Mouse (Mus musculus) CH12.LX (cell line): ENCODE data around the gene Klhdc4. TPM values are rescaled to one million over a fixed set of nuclear protein-coding genes. Genes with fewer than 3 reads are reported as not detected.

Experiments
- DNase-seq: peaks from one replicate; pipeline ENCODE4 v3.0.0-alpha.2; 2013; ENCODE audit errors: extremely low read depth
- H3K27ac ChIP-seq: 2 replicates; pipeline ENCODE4 v1.5.1; 2012; ENCODE audit warnings: low read depth, mild to moderate bottlenecking, control low read depth, moderate library complexity; ENCODE audit not compliant: insufficient read depth
- H3K27me3 ChIP-seq: replicated peaks from 2 replicates; pipeline ENCODE3; 2012; ENCODE audit warnings: inconsistent platforms
- H3K36me3 ChIP-seq, 2 experiments: replicated peaks in 1 of 2; 2 replicates each; pipeline versions ENCODE3 to v1.6.1; 2012; ENCODE audit warnings: inconsistent platforms in 1 of 2, low read length in 1 of 2, mild to moderate bottlenecking in 1 of 2, mixed read lengths in 1 of 2, moderate library complexity in 1 of 2; ENCODE audit not compliant: control insufficient read depth in 1 of 2, insufficient read depth in 1 of 2
- H3K4me1 ChIP-seq, 2 experiments: 2 replicates each; pipeline ENCODE4 v1.6.1; 2012; ENCODE audit warnings: inconsistent platforms in 1 of 2, moderate library complexity in 1 of 2; ENCODE audit not compliant: insufficient read depth in 2 of 2, control insufficient read depth in 1 of 2
- H3K4me2 ChIP-seq: 2 replicates; pipeline ENCODE4 v1.6.1; 2012; ENCODE audit warnings: low read depth, mild to moderate bottlenecking, control low read depth; ENCODE audit not compliant: poor library complexity, insufficient read depth, severe bottlenecking
- H3K4me3 ChIP-seq, 3 experiments: fragments of 150-350 bp in 1 of 3; sonication (generic) in 1 of 3; replicated peaks in 1 of 3; 2 replicates each; pipeline versions ENCODE3 to v1.5.1; 2011 to 2012; ENCODE audit warnings: low read depth in 2 of 3, low read length in 2 of 3, mild to moderate bottlenecking in 2 of 3, moderate library complexity in 2 of 3, control low read depth in 1 of 3, improper control_type of control experiment in 1 of 3, inconsistent platforms in 1 of 3, mixed read lengths in 1 of 3; ENCODE audit not compliant: poor library complexity in 1 of 3
- H3K79me2 ChIP-seq: replicated peaks from 2 replicates; pipeline ENCODE4 v1.6.1; 2012; ENCODE audit warnings: mild to moderate bottlenecking, moderate library complexity; ENCODE audit not compliant: control insufficient read depth, poor library complexity, insufficient read depth, severe bottlenecking; ENCODE audit errors: extremely low read depth
- H3K9ac ChIP-seq: 2 replicates; pipeline ENCODE4 v1.6.1; 2012; ENCODE audit warnings: low read depth, mild to moderate bottlenecking, control low read depth, moderate library complexity; ENCODE audit not compliant: insufficient read depth
- H3K9me3 ChIP-seq: replicated peaks from 2 replicates; pipeline ENCODE3; 2012; ENCODE audit warnings: low read length, inconsistent platforms, mixed read lengths
- CHD2 ChIP-seq: IDR thresholded peaks from 2 replicates; pipeline ENCODE4 v1.6.1; 2011; ENCODE audit warnings: low read length, improper control_type of control experiment
- CTCF ChIP-seq, 2 experiments: IDR thresholded peaks in 1 of 2; conservative IDR thresholded peaks in 1 of 2; 2 replicates each; pipeline ENCODE4 v1.5.1; 2011 to 2012; ENCODE audit warnings: low read depth in 2 of 2, low read length in 2 of 2, improper control_type of control experiment in 1 of 2, inconsistent platforms in 1 of 2, mild to moderate bottlenecking in 1 of 2, moderate library complexity in 1 of 2
- EP300 ChIP-seq: IDR thresholded peaks from 2 replicates; pipeline ENCODE4 v1.6.1; 2011; ENCODE audit warnings: low read length, improper control_type of control experiment
- GABPA ChIP-seq: IDR thresholded peaks from 2 replicates; pipeline ENCODE4 v1.6.1; 2012; ENCODE audit warnings: low read depth, low read length, improper control_type of control experiment, inconsistent platforms; ENCODE audit not compliant: insufficient replicate concordance
- HCFC1 ChIP-seq: IDR thresholded peaks from 2 replicates; pipeline ENCODE4 v1.6.1; 2012; ENCODE audit warnings: low read depth, mild to moderate bottlenecking, inconsistent platforms, low read length, improper control_type of control experiment
- JUND ChIP-seq: conservative IDR thresholded peaks from 2 replicates; pipeline ENCODE4 v1.6.1; 2011; ENCODE audit warnings: low read depth, low read length, improper control_type of control experiment
- MAX ChIP-seq: IDR thresholded peaks from 2 replicates; pipeline ENCODE4 v1.6.1; 2011; ENCODE audit warnings: low read length, improper control_type of control experiment
- MAZ ChIP-seq: IDR thresholded peaks from 2 replicates; pipeline ENCODE4 v1.6.1; 2012; ENCODE audit warnings: low read depth, mild to moderate bottlenecking, inconsistent platforms, low read length, improper control_type of control experiment, moderate library complexity
- MEF2A ChIP-seq: IDR thresholded peaks from 2 replicates; pipeline ENCODE4 v1.6.1; 2014; ENCODE audit warnings: low read depth, mild to moderate bottlenecking, inconsistent platforms, low read length, improper control_type of control experiment, borderline replicate concordance
- MXI1 ChIP-seq: IDR thresholded peaks from 2 replicates; pipeline ENCODE4 v1.6.1; 2011; ENCODE audit warnings: mild to moderate bottlenecking, low read depth, low read length, improper control_type of control experiment
- MYC ChIP-seq: IDR thresholded peaks from 2 replicates; pipeline ENCODE4 v1.6.1; 2011; ENCODE audit warnings: low read depth, mild to moderate bottlenecking, improper control_type of control experiment, low read length
- PAX5 ChIP-seq: IDR thresholded peaks from 2 replicates; pipeline ENCODE4 v1.6.1; 2012; ENCODE audit warnings: low read length, inconsistent platforms, mixed read lengths
- POLR2AphosphoS2 ChIP-seq: IDR thresholded peaks from 2 replicates; pipeline ENCODE4 v1.6.1; 2011; ENCODE audit warnings: low read depth, low read length, improper control_type of control experiment
- RCOR1 ChIP-seq: conservative IDR thresholded peaks from 2 replicates; pipeline ENCODE4 v1.6.1; 2012; ENCODE audit warnings: low read depth, mild to moderate bottlenecking, inconsistent platforms, low read length, improper control_type of control experiment
- SMC3 ChIP-seq: IDR thresholded peaks from 2 replicates; pipeline ENCODE4 v1.6.1; 2011; ENCODE audit warnings: low read depth, low read length, improper control_type of control experiment
- TBP ChIP-seq: conservative IDR thresholded peaks from 2 replicates; pipeline ENCODE4 v1.6.1; 2011; ENCODE audit warnings: low read depth, low read length, improper control_type of control experiment
- UBTF ChIP-seq: IDR thresholded peaks from 2 replicates; pipeline ENCODE4 v1.6.1; 2012; ENCODE audit warnings: low read depth, mild to moderate bottlenecking, inconsistent platforms, low read length, improper control_type of control experiment, moderate library complexity
- USF2 ChIP-seq: conservative IDR thresholded peaks from 2 replicates; pipeline ENCODE4 v1.6.1; 2011; ENCODE audit warnings: low read depth, low read length, improper control_type of control experiment
- ZKSCAN1 ChIP-seq: IDR thresholded peaks from 2 replicates; pipeline ENCODE4 v1.6.1; 2012; ENCODE audit warnings: low read depth, inconsistent platforms, low read length, improper control_type of control experiment, borderline replicate concordance
- ZMIZ1 ChIP-seq: IDR thresholded peaks from 2 replicates; pipeline ENCODE4 v1.6.1; 2012; ENCODE audit warnings: low read depth, mild to moderate bottlenecking, inconsistent platforms, low read length, improper control_type of control experiment
- ZNF384 ChIP-seq: IDR thresholded peaks from 2 replicates; pipeline ENCODE4 v1.6.1; 2012; ENCODE audit warnings: low read depth, low read length, improper control_type of control experiment, inconsistent platforms
- dilution Hi-C: fragments of 300-500 bp; cut with MboI; formaldehyde crosslinking; loops from 2 replicates; pipeline ENCODE4 v1.14.3; 2020; ENCODE audit warnings: low sequenced_read_pairs; ENCODE audit not compliant: extremely low pct_unique_long_range_greater_than_20kb, extremely low pct_ligation_motif_present
- in situ Hi-C: fragments of 300-500 bp; cut with MboI; formaldehyde crosslinking; loops from 3 replicates; pipeline ENCODE4 v1.14.3; 2019; ENCODE audit warnings: low sequenced_read_pairs, low pct_ligation_motif_present, low pct_unique_long_range_greater_than_20kb, mixed read lengths
- polyA plus RNA-seq: library from polyadenylated mRNA; unstranded; fragments of >175 nt; gene quantifications from 2 replicates; pipeline ENCODE4 v1.2.1, GENCODE M21; 2012; ENCODE audit warnings: low read depth; ENCODE audit not compliant: insufficient read length
- total RNA-seq, 2 experiments: library from RNA; depleted of rRNA; stranded (reverse); fragments of 300-350 nt in 1 of 2; fragments of >200 nt in 1 of 2; gene quantifications; 2 replicates each; pipeline ENCODE4 v1.2.3; 2012 to 2014

Gene Klhdc4
- total and polyA plus RNA-seq, 3 experiments: 35.5 to 54.3 (median 51.5) TPM

GRCm38 (mm10) chr8:121751407-121751806 is 78.0 kb downstream of the Klhdc4 start (continued):
- TF ChIP-seq MXI1 (no peak), UBTF (no peak), EP300 (no peak), GABPA (no peak), USF2 (no peak), ZMIZ1 (no peak), JUND (peak; percentile 43; the same call in 1 of the 2 replicates), MEF2A (no peak), PAX5 (no peak), HCFC1 (no peak)

GRCm38 (mm10) chr8:121750512-121750911 is 78.9 kb downstream of the Klhdc4 start:
- Histone ChIP-seq H3K4me1 (peaks cover 0 to 7% of the 10 kb centered on the region in 2 experiments; a peak in 2 of 4 replicates), H3K4me2 (no peak overlapping the region), H3K4me3 (no peak overlapping the region), H3K9ac (no peak overlapping the region)
- TF ChIP-seq SMC3: 0 out of 2 replicates have a peak, but pooled peaks have one; percentile 7
- peak; percentile 62 to 64 for TF ChIP-seq CTCF (conservative IDR thresholded peaks at IDR 0.05 in 1 of 2, IDR thresholded peaks at IDR 0.05 in 1 of 2; ENCODE audit: low read depth in 2 of 2, low read length in 2 of 2)
- no peak for TF ChIP-seq EP300
- TF ChIP-seq, all 38 proteins: peak for 2
- in situ Hi-C loops (loop anchor here (5.0 kb wide), 1 partner anchor 53 kb away; no protein-coding TSS in a partner anchor), dilution Hi-C loops (no loop called here)
- Histone ChIP-seq H3K27ac (no peak overlapping the region), H3K9me3 (peaks cover 24% of the 10 kb centered on the region), H3K27me3 (peaks cover 67% of the 10 kb centered on the region), H3K36me3 (no peaks in the 10 kb centered on the region), H3K79me2 (no peaks in the 10 kb centered on the region)
- peak; percentile 29 for DNase-seq

- Histone ChIP-seq H3K36me3 (no peaks in the 10 kb centered on the region), H3K27me3 (peaks cover 67% of the 10 kb centered on the region), H3K9me3 (peaks cover 24% of the 10 kb centered on the region), H3K79me2 (no peaks in the 10 kb centered on the region)
- no peak for DNase-seq
- TF ChIP-seq MAZ (no peak), JUND (no peak), RCOR1 (no peak), TBP (no peak), ZNF384 (no peak), HCFC1 (no peak), ZKSCAN1 (no peak), POLR2AphosphoS2 (no peak), CHD2 (no peak), MAX (no peak), EP300 (no peak), MYC (no peak)
- TF ChIP-seq, all 38 proteins: peak for 0
- no peak overlapping the region for H3K9ac ChIP-seq
- no peak overlapping the region for H3K4me3 ChIP-seq
- in situ Hi-C loops: no loop called here
- H3K27ac ChIP-seq: no peak overlapping the region
- no peak overlapping the region for H3K4me2 ChIP-seq
- dilution Hi-C loops: no loop called here
- no peaks in the 10 kb centered on the region for H3K4me1 ChIP-seq
Measured at GRCm38 (mm10) chr8:121749501-121749900, 79.9 kb downstream of the Klhdc4 start.

Other genes with a start within 250 kb of the Klhdc4 start
- 49.4 and 55.8 TPM in 2 replicates for gene Map1lc3b, start 239.2 kb downstream of the Klhdc4 start, total RNA-seq (2012; rRNA removed)
- 48.9 and 53.7 TPM in 2 replicates for gene Map1lc3b, start 239.2 kb downstream of the Klhdc4 start, total RNA-seq (2014; rRNA removed)
- gene Map1lc3b, start 239.2 kb downstream of the Klhdc4 start, polyA plus RNA-seq: 45.7 and 56.2 TPM in 2 replicates
- not detected in 2 replicates for gene Zcchc14, start 176.7 kb downstream of the Klhdc4 start, total RNA-seq (2012; rRNA removed)
- gene Zcchc14, start 176.7 kb downstream of the Klhdc4 start, total RNA-seq (2014; rRNA removed): not detected in 2 replicates
- not detected in 2 replicates for gene Zcchc14, start 176.7 kb downstream of the Klhdc4 start, polyA plus RNA-seq
- 0.17 and 0.21 TPM in 2 replicates for gene Jph3, start 99.9 kb downstream of the Klhdc4 start, total RNA-seq (2012; rRNA removed)
- gene Jph3, start 99.9 kb downstream of the Klhdc4 start, total RNA-seq (2014; rRNA removed): not detected in 2 replicates
- gene Jph3, start 99.9 kb downstream of the Klhdc4 start, polyA plus RNA-seq: 0.21 and 0.31 TPM in 2 replicates
- 156 and 207 TPM in 2 replicates for gene Slc7a5, start 78.1 kb upstream of the Klhdc4 start, total RNA-seq (2012; rRNA removed)
- gene Slc7a5, start 78.1 kb upstream of the Klhdc4 start, total RNA-seq (2014; rRNA removed): 110 and 119 TPM in 2 replicates
- 235 and 291 TPM in 2 replicates for gene Slc7a5, start 78.1 kb upstream of the Klhdc4 start, polyA plus RNA-seq
- gene Car5a, start 115.3 kb upstream of the Klhdc4 start, total RNA-seq (2012; rRNA removed): 3.1 and 9.7 TPM in 2 replicates
- not detected in 2 replicates for gene Car5a, start 115.3 kb upstream of the Klhdc4 start, total RNA-seq (2014; rRNA removed)
- gene Car5a, start 115.3 kb upstream of the Klhdc4 start, polyA plus RNA-seq: 0.90 and 1.6 TPM in 2 replicates
- 29.1 and 34.2 TPM in 2 replicates for gene Banp, start 120.2 kb upstream of the Klhdc4 start, total RNA-seq (2012; rRNA removed)
- gene Banp, start 120.2 kb upstream of the Klhdc4 start, total RNA-seq (2014; rRNA removed): 20.9 and 25.7 TPM in 2 replicates
- 13.2 and 14.9 TPM in 2 replicates for gene Banp, start 120.2 kb upstream of the Klhdc4 start, polyA plus RNA-seq